Mouse (Mus musculus) embryonic fibroblast, embryonic 13.5 days (primary cell): ENCODE measurements around the gene Cdh3.
A peak's percentile ranks its signal among the peaks of the same experiment; 100 is the strongest.

ENCODE experiments used
- CTCF ChIP-seq: IDR thresholded peaks from 2 replicates; pipeline ENCODE4 v1.5.1; 2011; ENCODE audit warnings: mild to moderate bottlenecking, control low read depth, low read length, moderate library complexity, borderline replicate concordance; ENCODE audit not compliant: insufficient read depth
- POLR2A ChIP-seq: IDR thresholded peaks from 2 replicates; pipeline ENCODE4 v1.6.1; 2011; ENCODE audit warnings: low read depth, mild to moderate bottlenecking, control low read depth, low read length, moderate library complexity

DNA sequence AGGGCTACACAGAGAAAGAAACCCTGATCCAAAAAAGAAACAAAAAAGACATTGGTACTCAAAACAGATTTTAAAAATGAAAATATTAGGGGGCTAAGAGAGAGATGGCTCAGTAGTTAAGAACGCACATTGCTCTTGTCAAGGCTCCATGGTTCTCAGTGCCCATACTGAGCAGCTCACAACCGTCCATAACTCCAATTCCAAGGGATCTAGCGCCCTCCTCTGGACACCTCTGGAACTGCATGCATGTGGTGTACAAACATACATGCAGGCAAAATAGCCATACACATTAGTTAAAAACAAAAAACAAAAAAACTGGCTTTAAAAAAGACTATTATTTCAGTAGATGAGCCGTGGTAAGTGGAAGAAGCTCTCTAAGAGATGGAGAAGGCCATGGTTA lies 19.9 kb downstream of the Cdh3 start:
- TF ChIP-seq CTCF (peak; percentile 27; the same call in 1 of the 2 replicates), POLR2A (no peak)
